Comparison of ENCODE assay signal across 8 mouse cellular contexts in the genomic region with DNA sequence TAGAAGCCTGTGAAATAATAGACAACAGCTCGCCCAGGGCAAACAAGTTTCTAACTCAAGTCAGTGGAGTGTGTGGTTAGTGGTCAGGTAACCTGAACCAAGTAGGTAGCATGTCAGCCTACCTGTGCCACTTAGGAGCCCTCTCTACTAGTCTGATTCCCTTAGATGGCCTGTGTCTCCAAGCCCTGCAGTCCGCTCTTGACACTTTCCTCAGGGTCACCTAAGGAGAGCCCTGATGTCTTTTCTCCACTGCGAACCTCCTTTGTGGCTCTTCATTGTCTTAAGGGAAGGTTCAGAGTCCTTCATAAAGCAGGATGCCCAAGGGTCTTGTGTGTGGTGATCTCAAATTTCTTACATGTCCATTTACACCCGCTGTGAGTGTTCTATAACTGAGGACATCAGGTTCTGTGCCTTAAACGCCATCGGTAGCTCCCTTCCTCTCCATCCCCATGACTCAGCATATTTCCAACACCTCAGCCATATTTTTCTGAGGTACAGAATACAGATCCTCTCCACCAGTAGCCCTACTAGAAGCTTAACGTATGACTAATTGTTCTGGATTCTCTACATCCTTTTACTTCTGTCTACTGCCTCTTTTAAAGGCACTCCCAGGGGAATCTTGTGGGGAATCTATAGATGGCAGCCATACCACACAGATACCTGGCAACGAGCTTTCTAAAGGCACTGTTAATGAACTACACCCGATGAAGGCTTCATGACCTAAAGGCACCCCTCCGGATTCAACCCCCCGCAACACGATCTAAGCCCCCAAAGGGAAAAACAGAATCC. TPM values are rescaled to one million over a fixed set of nuclear protein-coding genes. Genes with fewer than 3 reads are reported as not detected.
A peak's percentile ranks its signal among the peaks of the same experiment; 100 is the strongest.
DNase-seq lines count a peak whose midpoint lies in the region; ATAC-seq and TF ChIP-seq lines count a peak whose summit lies in the region.

No protein-coding gene starts in this region.

- TF ChIP-seq CTCF in E14TG2a.4 (conservative IDR thresholded peaks at IDR 0.05; ENCODE audit: low read length): no peak

- DNase-seq in heart, adult 11 months: peak; percentile 91
- DNase-seq in heart, postnatal 14 days: no peak
- no peak for DNase-seq in urinary bladder, postnatal 10 days (ENCODE audit: low spot score)
- no peak for DNase-seq in right cerebral cortex, postnatal 4 days

- intact Hi-C loops in heart, postnatal 14 days (cut with DNase I): loop anchor here (1.0 kb wide), 1 partner anchor 116 kb away; no protein-coding TSS in a partner anchor

- no peaks in the 10 kb centered on the region for H3K9me3 ChIP-seq in E14TG2a.4 (ENCODE audit: low read length)
- H3K9me3 ChIP-seq in heart, embryonic 12.5 days (replicated peaks): no peaks in the 10 kb centered on the region
- H3K9me3 ChIP-seq in liver, embryonic 15.5 days (replicated peaks): no peaks in the 10 kb centered on the region

- H3K4me3 ChIP-seq in E14TG2a.4 (replicated peaks; ENCODE audit: low read length): peak overlapping the region; percentile 84
- peak overlapping the region; percentile 69 for H3K4me3 ChIP-seq in heart, embryonic 12.5 days
- H3K4me3 ChIP-seq in liver, embryonic 15.5 days (replicated peaks): peak overlapping the region; percentile 56; the same call in 1 of the 2 replicates

- no peaks in the 10 kb centered on the region for H3K27me3 ChIP-seq in E14TG2a.4 (ENCODE audit: insufficient read depth, low read length)
- no peaks in the 10 kb centered on the region for H3K27me3 ChIP-seq in heart, embryonic 12.5 days (replicated peaks)
- peaks cover 96% of the 10 kb centered on the region for H3K27me3 ChIP-seq in liver, embryonic 15.5 days

- peaks cover 74% of the 10 kb centered on the region for H3K4me1 ChIP-seq in E14TG2a.4 (replicated peaks; ENCODE audit: low read depth, low read length)
- peaks cover 58% of the 10 kb centered on the region for H3K4me1 ChIP-seq in heart, embryonic 12.5 days (replicated peaks)
- peaks cover 43% of the 10 kb centered on the region for H3K4me1 ChIP-seq in liver, embryonic 15.5 days (replicated peaks)

- H3K9ac ChIP-seq in heart, embryonic 12.5 days: peak overlapping the region; percentile 88
- H3K9ac ChIP-seq in liver, embryonic 15.5 days: no peak overlapping the region

- peak overlapping the region; percentile 88 for H3K4me2 ChIP-seq in heart, embryonic 12.5 days
- H3K4me2 ChIP-seq in liver, embryonic 15.5 days: peak overlapping the region; percentile 73

- peak overlapping the region; percentile 99 for H3K27ac ChIP-seq in heart, embryonic 12.5 days (ENCODE audit: poor library complexity, severe bottlenecking)
- 0 out of 2 replicates have a peak overlapping the region, but pooled peaks have one; percentile 83 for H3K27ac ChIP-seq in liver, embryonic 15.5 days (replicated peaks)

- H3K36me3 ChIP-seq in E14TG2a.4 (ENCODE audit: insufficient read depth, low read length): peaks cover 4% of the 10 kb centered on the region; the same call in 1 of the 2 replicates
- H3K36me3 ChIP-seq in heart, embryonic 12.5 days: no peaks in the 10 kb centered on the region
- no peaks in the 10 kb centered on the region for H3K36me3 ChIP-seq in liver, embryonic 15.5 days (replicated peaks)

- WGBS in heart, embryonic 12.5 days: 18% methylated on average over 12 of the region's 12 CpGs
- WGBS in liver, embryonic 15.5 days (ENCODE audit: insufficient replicate concordance): 12% methylated on average over 12 of the region's 12 CpGs

- ATAC-seq in heart, embryonic 12.5 days (ENCODE audit: insufficient number of reproducible peaks, low FRiP score): no peak
- ATAC-seq in liver, embryonic 15.5 days (ENCODE audit: insufficient read depth): no peak
- no peak for ATAC-seq in CD4-positive, CD25-positive, alpha-beta regulatory T cell, adult 4 months

RNA-seq across cellular contexts. Expression of gene Hes1, which starts 1.7 kb away (rescaled TPM):
- 10 to 100 TPM; 28.9 to 30.9 TPM for total RNA-seq in heart, postnatal 14 days (2021)
- 32.7 and 34.7 TPM in 2 replicates for polyA plus RNA-seq in heart, embryonic 12.5 days (2016; fragmentation: Nextera tagmentation; extraction: Ambion mirVana)
- polyA plus RNA-seq in liver, embryonic 15.5 days (2015; fragmentation: Nextera tagmentation; extraction: Ambion mirVana): 5.4 and 6.1 TPM in 2 replicates
- under 1 TPM in 1 of 2 experiments, not detected in 1; 0.22 TPM for polyA plus RNA-seq in CD4-positive, CD25-positive, alpha-beta regulatory T cell, adult 4 months (2017; shearing (Covaris generic))
